Mouse (Mus musculus) cortical plate, adult 2 months (tissue): ENCODE results near the gene Gm44790.

ENCODE experiments used
- CTCF ChIP-seq: fragments of 200-500 bp; IDR thresholded peaks from 2 replicates; pipeline ENCODE4 v1.5.1; 2011; ENCODE audit warnings: mild to moderate bottlenecking, control low read depth, low read length; ENCODE audit not compliant: insufficient read depth; ENCODE audit errors: extremely low read depth
- POLR2A ChIP-seq: fragments of 200-500 bp; IDR thresholded peaks from 2 replicates; pipeline ENCODE4 v1.6.1; 2011; ENCODE audit warnings: mild to moderate bottlenecking, low read length, control low read depth; ENCODE audit not compliant: insufficient read depth; ENCODE audit errors: extremely low read depth

- TF ChIP-seq CTCF (no peak), POLR2A (no peak)
Measured at GRCm38 (mm10) chr6:86397257-86397980, 29.0 kb upstream of the Gm44790 start.
